Mouse (Mus musculus) B cell, adult 2 months (primary cell): ENCODE measurements around the gene Scamp3.
"Not testable (repeated sequence)": the region's sequence is repeated elsewhere in the genome, so short reads cannot be mapped to it uniquely, and the experiment has no call there.

Experiments used
- DNase-seq, 2 experiments: peaks; one replicate each; pipeline ENCODE4 v3.0.0; 2022

Scamp3 gene

GRCm38 (mm10) chr3:89202253-89203141 is 25.2 kb downstream of the Scamp3 start, which contains the start of gene Gba:
Gba (plus strand) TSS chr3:89202928.
- DNase-seq, result peak; percentile 87 to 89

GRCm38 (mm10) chr3:89203142-89203514 is 25.9 kb downstream of the Scamp3 start:
- DNase-seq, result no peak

- DNase-seq, result no peak
Observed at GRCm38 (mm10) chr3:89206079-89206478, 28.8 kb downstream of the Scamp3 start.

- DNase-seq, result no peak
Observed at GRCm38 (mm10) chr3:89206695-89207094, 29.4 kb downstream of the Scamp3 start.

DNA sequence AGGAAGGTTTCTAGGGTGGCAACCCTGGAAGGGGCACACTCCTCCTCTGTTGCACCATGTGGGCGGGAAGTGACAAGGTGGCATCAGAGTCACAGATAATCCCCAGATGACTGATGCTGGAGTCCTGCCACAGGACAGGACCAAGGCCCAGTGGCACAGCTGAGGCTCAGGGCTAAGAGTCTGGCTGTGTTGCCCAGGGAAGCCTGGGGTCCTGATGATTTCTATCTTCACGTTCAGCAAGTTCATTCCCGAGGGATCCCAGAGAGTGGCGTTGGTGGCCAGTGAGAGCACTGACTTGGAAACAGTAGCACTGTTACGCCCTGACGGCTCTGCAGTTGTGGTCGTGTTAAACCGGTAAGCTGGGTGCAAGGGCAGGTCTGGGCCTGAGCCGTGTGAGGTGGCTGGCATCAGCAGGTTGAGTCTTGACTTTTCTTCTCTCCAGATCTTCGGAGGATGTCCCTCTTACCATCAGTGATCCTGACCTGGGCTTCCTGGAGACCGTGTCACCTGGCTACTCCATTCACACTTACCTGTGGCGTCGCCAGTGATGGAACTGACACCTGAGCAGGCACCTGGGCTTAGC is 30.9 kb downstream of the Scamp3 start:
- no peak for DNase-seq

DNA sequence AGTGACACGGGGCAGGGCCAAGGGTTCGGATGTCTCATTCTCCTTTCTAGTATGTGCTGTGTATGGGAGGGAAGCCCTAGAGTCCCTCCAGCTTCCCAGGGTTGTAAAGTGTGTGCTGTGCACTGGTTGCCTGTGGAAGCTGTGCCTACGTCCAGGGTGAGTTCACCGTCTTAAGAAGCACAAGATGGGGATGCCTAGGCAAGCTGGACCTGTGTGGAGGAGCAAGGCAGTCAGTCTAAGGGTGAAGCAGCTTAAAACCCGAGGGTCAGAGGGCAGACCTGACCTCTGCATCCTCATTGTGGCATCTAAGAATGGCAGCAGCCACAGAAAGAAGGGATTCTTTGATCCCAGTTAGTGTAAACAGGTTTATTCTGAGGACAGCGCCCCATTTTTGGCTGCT is 31.5 kb downstream of the Scamp3 start:
- no peak for DNase-seq

DNA sequence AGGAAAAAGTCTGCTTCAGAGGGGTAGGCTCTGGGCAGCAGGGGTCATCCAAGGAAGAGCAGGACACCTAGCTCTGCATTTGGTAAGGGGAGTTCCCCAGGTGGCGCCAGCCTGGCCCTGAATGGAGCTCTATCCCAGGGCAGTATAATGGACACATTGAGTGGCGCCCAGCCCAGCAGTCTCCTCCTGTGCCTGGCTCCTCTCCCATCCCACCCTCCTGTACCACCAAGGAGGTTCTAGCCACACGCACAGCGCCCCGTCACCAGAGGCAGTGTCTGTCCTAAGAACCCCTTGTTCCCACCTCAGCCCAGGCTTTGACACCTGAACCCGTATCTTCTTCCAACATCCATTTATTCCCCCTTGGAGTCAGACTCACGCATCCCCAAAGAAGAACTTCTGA is 32.5 kb downstream of the Scamp3 start:
- DNase-seq, result no peak

DNA sequence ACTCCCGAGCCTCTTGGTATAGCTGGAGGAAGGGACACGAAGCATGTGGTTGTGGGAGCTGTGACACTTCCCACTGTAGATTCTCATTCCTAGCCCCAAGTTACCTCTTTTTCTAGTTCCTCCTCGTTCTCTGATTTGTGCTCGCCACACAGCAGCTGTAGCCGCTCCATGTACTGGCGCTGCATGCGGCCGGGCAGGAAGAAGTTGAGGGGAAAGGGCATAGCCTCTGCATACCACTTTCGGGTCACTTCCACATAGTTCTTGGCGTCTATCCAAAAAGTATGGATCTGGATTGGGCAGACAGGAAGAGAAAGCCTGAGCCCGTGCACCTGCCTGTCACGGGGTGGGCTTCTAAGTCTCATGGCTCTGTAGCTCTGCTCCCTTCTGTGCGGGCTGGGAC is 32.9 kb downstream of the Scamp3 start:
- DNase-seq, result no peak

DNA sequence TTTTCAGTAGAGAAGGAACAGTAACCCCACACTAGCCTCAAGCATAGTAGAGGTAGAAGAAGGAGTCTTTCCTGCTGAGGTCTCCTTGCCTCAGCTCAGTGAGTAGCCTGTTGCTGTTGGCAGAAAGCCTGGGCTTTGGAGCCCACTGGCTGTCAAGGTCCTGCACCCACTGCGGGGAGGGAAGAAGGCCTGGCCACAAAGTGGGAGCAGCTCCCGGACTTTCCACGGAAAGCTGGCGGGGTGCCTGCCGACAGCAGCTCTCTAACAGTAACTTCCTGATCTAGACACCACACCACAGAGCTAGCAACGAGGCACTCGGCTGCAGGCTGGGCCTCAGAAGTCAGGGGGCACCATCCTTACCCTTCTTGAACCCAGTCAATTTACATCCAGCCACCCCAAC is 33.5 kb downstream of the Scamp3 start:
- DNase-seq, result no peak

DNA sequence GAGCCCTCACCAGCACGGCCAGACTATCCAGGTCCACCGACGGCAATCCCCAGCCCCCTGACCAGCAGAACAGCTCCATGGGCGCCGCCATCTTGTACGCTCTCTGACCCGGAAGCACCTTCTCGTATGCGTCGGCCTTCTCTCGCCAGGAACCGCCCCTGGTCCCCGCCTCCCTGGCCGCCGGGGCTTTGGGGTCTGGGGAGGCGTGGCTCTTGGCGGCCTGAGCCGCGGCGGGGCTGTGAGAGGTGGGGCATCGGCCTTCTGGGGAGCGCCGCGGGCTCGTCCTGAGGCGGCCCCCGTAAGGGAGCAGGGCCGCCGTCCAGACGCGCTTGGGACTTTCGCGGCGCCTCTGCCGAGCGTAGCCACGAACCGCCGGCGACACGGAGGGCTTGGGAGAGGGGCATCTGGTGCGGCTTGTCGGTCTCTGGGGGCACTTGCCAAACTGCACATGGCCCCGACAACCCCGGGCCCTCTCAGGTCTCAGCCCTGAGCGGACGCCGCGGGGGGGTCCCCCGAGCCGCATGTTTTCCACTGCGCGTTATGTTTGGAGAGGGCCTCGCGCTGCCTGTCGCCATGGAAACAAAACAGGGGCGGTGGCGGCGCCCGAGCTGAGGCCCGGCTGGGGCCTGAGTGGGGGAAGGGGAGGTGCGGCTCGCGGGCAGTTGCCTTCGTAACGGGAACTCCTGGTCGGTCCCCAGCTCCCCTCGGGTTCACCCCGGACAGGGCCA is 36.7 kb downstream of the Scamp3 start:
- DNase-seq, result peak; percentile 96

- DNase-seq, result peak in 1 of 2 experiments; percentile 26
Observed at GRCm38 (mm10) chr3:89214681-89215411, 37.6 kb downstream of the Scamp3 start, which contains the start of gene Thbs3. Thbs3 (plus strand) TSS chr3:89215180.

DNA sequence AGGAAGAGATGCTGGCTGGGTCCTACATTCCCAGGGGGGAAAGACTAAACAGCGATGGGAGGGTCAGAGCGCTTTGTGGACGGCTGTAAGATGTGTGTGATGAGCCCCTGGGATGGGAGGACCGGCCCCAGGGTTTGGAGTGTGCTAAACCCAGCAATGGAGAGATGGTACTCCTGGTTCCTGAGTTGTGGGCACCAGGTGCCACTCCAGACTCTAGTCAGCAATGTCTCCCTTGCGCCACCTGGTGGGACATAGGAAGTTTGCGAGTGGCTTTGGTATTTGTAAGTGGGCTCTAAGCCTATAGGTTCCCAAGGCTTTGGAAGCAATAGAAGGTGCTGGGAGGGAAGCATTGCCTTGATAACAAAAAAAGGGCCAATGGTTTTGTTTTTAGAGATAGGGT is 38.6 kb downstream of the Scamp3 start:
- peak; percentile 90 to 92 for DNase-seq

GRCm38 (mm10) chr3:89216407-89216806 is 39.1 kb downstream of the Scamp3 start:
- not testable (repeated sequence) for DNase-seq

DNA sequence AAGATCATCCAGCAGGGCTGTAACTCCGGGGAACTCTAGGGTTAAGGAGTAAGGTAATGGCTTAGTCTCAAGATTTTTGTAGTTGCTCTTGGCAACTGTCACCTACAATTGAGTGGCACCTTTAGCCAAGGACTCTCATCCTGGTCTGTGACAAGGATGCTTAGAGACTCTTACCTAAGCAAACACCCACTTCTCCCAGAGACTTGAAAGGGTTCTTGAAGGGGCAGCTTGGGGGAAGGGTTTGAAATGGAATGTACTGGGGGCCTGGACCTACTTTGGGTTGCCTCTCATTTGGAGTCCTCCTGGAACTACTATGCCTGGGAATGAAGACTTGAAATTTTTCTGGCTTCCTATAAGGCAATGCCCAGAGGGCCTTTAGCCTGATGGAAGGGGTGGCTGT is 41.0 kb downstream of the Scamp3 start:
- no peak for DNase-seq

GRCm38 (mm10) chr3:89219546-89219945 is 42.3 kb downstream of the Scamp3 start:
- DNase-seq, result no peak

GRCm38 (mm10) chr3:89221167-89221566 is 43.9 kb downstream of the Scamp3 start:
- no peak for DNase-seq

DNA sequence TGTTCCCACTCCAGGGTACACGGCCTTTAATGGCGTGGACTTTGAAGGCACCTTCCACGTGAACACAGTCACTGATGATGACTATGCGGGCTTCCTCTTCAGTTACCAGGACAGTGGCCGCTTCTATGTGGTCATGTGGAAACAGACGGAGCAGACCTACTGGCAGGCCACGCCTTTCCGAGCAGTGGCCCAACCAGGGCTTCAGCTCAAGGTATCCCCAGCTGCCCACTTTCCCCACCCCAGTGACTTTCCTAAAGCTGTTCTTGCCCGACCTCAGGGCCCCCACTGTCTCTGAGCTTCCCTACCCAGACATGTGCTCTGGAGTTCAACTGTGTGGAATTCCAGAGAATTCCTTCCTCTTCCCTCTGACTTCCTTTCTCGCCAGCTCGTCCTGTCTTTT is 47.5 kb downstream of the Scamp3 start:
- DNase-seq, result no peak

DNA sequence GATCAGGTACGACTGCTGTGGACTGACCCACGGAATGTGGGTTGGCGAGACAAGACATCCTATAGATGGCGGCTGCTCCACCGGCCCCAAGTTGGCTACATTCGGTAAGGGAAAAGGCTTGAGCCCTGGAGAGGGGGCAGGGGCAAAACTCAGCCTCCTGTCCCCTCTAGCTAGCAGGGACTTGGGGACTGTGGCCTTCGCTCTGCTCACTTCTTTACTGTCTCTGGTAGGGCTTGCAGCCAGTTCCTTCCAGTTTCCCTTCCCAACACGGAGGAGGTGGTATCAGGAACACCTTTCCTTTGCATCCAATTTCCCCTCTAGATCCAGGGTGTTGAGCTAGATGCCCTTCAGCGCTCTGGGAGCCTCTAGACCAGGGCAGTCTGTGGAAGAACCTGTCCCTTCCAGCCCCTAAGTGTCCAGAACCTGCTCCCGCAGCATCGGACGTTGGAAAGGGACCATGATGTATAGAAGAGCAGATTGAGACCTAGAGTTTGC is 48.1 kb downstream of the Scamp3 start:
- DNase-seq, result no peak

DNA sequence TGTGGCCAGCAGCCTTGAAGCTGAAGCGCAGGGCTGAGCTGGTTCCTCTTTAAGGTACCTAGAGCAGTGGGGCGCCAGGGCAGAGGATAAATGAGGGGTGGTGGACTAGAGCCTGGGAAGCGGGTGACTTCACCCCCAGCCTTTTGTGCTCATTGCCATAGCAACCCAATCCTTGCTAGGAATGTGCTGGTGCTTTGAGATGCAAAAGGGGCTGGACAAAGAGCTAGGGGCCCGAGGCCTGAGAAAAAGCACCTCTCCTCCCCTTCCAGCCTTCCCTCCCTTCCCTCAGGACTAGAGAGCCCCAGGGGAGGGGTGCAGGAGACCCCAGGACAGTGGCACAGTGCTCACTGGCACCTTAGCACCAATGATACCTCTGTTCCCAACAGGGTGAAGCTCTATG is 48.6 kb downstream of the Scamp3 start:
- DNase-seq, result no peak

DNA sequence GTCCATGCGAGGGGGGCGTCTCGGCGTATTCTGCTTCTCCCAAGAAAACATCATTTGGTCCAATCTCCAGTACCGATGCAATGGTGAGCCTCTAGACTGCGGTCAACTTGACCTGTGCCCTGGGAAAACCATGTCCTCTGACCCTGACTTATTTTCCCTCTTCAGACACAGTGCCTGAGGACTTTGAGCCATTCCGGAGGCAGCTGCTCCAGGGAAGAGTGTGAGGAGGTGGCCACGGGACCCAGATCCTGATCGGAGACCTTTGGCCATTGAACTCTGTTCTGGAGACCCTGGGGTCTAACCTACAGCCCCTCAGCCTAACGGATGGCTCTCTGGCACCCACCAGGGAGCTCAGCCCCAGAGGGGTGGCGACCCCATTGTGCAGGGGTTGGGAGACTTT is 49.1 kb downstream of the Scamp3 start:
- DNase-seq, result no peak

DNA sequence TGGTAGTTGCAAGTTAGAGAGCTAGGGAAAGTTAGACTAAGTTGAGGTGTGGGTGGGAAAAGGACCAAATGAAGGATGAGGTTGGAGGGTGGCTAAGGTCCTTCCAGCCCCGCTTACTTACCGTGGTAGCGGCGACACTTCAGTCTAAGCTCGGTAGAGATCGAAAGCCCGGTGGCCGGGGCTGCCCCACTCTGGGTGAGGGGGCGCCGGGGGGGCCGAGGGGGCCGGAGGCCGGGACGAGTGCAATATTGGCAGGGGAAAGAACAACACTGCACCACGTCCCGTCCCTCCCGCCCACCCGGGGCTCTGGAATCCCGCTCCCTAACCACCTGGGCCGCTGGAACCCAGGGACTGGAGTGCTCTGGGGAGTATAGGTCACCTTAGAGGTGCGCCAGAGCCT is 49.6 kb downstream of the Scamp3 start, which contains the start of gene Mtx1:
TSS of gene Mtx1 (minus strand) at position 189 of the 400 bp plus-strand sequence.
- no peak for DNase-seq

GRCm38 (mm10) chr3:89227307-89228179 is 50.3 kb downstream of the Scamp3 start:
- DNase-seq, result peak; percentile 64
